Mouse (Mus musculus) C2C12 (cell line): Measurements from ENCODE around the gene Kcnh5. TPM values are rescaled to one million over a fixed set of nuclear protein-coding genes. Genes with fewer than 3 reads are reported as not detected.

Experiments
- H3K27me3 ChIP-seq: one replicate; pipeline ENCODE4 v1.6.1; 2011; ENCODE audit not compliant: control insufficient read depth, insufficient read depth, insufficient read length
- H3K36me3 ChIP-seq: one replicate; pipeline ENCODE4 v1.6.1; 2011; ENCODE audit not compliant: control insufficient read depth, insufficient read depth
- H3K4me3 ChIP-seq: one replicate; pipeline ENCODE4 v1.5.1; 2011; ENCODE audit warnings: mild to moderate bottlenecking, control low read depth; ENCODE audit not compliant: poor library complexity, insufficient read depth, severe bottlenecking
- H3K79me2 ChIP-seq: one replicate; pipeline ENCODE4 v1.6.1; 2011; ENCODE audit not compliant: control insufficient read depth, insufficient read depth
- H3K79me3 ChIP-seq: one replicate; pipeline ENCODE4 v1.6.1; 2011; ENCODE audit warnings: low read depth, control low read depth
- H3ac ChIP-seq: one replicate; pipeline ENCODE3; 2011; ENCODE audit warnings: low read depth; ENCODE audit not compliant: control insufficient read depth, insufficient read length
- CEBPB ChIP-seq: IDR thresholded peaks from one replicate; pipeline ENCODE4 v1.6.1; 2011; ENCODE audit warnings: low read depth, mild to moderate bottlenecking, control low read depth, moderate library complexity
- CTCF ChIP-seq: IDR thresholded peaks from one replicate; pipeline ENCODE4 v1.5.1; 2011; ENCODE audit not compliant: control insufficient read depth, insufficient read depth, insufficient read length
- FOSL1 ChIP-seq: IDR thresholded peaks from one replicate; pipeline ENCODE4 v1.8.0; 2011; ENCODE audit warnings: mild to moderate bottlenecking, low read length; ENCODE audit not compliant: poor library complexity, insufficient read depth, severe bottlenecking
- MAX ChIP-seq: IDR thresholded peaks from one replicate; pipeline ENCODE4 v1.6.1; 2011; ENCODE audit warnings: mild to moderate bottlenecking, control low read depth
- MYOD1 ChIP-seq: IDR thresholded peaks from one replicate; pipeline ENCODE4 v1.6.1; 2011; ENCODE audit warnings: low read depth; ENCODE audit not compliant: control insufficient read depth, insufficient read length
- MYOG ChIP-seq: IDR thresholded peaks from one replicate; pipeline ENCODE4 v1.6.1; 2011; ENCODE audit not compliant: control insufficient read depth, insufficient read length; ENCODE audit errors: extremely low read depth
- USF1 ChIP-seq: IDR thresholded peaks from one replicate; pipeline ENCODE4 v1.6.1; 2011; ENCODE audit warnings: low read depth, mild to moderate bottlenecking, control low read depth, moderate library complexity
- polyA plus RNA-seq: library from polyadenylated mRNA; unstranded; fragments of >200 nt; fragmentation: generic; extraction: Trizol; gene quantifications from one replicate; pipeline ENCODE4 v1.2.1, GENCODE M21; 2012; ENCODE audit warnings: missing spikeins

The Kcnh5 gene
- polyA plus RNA-seq, 1 experiment: not detected

DNA sequence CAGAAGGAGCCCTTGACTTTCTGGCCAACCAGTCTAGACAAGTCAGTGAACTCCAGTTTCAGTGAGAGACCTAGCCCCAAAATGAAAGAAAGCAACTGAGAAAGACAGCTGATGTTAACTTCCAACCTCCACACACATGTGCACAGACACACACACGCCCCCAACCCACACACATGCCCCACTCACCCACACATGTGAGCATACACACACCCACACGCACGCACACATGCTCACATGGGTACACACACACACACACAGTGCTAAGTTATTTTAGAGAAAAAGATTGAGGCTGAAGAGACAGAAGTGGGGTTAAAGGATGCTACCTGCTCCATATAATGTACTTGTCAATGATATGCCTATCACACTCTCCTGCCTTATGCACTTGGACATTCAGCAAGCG lies 327.2 kb downstream of the Kcnh5 start:
- no peak overlapping the region for H3ac ChIP-seq
- H3K36me3 ChIP-seq: no peaks in the 10 kb centered on the region
- no peak overlapping the region for H3K4me3 ChIP-seq
- no peaks in the 10 kb centered on the region for H3K79me2 ChIP-seq
- H3K27me3 ChIP-seq: no peaks in the 10 kb centered on the region
- TF ChIP-seq CTCF (no peak), USF1 (no peak), MYOG (no peak), CEBPB (no peak), MAX (no peak), MYOD1 (no peak), FOSL1 (no peak)
- no peaks in the 10 kb centered on the region for H3K79me3 ChIP-seq

DNA sequence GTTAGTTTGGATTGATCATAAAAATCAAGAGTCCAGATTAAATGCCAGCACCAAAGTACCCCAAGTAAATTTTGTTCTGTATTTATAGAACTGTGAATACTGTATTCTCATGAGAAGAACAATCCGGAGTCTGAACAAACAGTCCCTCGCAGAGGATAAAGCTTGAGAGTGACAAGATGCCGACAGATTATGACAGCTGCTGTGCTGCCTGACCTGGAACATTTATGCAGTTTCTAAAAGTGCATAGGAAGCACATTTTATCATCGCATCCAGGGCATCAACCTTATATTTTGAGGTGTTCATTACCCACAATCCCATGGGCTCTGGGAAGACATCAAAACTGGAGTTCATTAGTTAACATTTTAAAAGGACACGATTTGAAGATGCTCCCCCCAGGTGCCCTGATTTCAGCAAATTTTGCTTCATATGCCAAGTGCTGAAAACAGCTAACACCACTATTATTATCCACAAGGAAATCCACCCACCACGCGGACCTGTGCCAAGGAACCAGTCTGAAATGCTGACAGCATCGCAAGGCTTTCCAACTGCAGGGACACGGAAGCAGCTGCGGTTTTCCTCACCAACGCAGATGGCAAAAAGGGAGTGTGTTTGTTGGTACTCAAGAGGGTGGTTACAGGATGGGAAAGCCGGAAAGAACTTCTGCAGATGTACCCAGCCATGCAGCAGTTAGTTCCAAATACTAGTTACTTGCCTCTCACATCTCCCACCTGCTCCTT lies 328.4 kb downstream of the Kcnh5 start:
- peak; percentile 13 for TF ChIP-seq MYOD1
- no peak for TF ChIP-seq CEBPB
- H3K79me2 ChIP-seq: no peaks in the 10 kb centered on the region
- H3K27me3 ChIP-seq: no peaks in the 10 kb centered on the region
- no peaks in the 10 kb centered on the region for H3K79me3 ChIP-seq
- no peaks in the 10 kb centered on the region for H3K36me3 ChIP-seq
- H3ac ChIP-seq: no peak overlapping the region
- no peak overlapping the region for H3K4me3 ChIP-seq

Other genes with a start within 250 kb of the Kcnh5 start
- 11.8 TPM for gene Rhoj, start 131.0 kb upstream of the Kcnh5 start, polyA plus RNA-seq
- not detected for gene Gphb5, start 239.4 kb upstream of the Kcnh5 start, polyA plus RNA-seq